Mouse (Mus musculus): Measurements from ENCODE around the gene Klhl29.

DNA sequence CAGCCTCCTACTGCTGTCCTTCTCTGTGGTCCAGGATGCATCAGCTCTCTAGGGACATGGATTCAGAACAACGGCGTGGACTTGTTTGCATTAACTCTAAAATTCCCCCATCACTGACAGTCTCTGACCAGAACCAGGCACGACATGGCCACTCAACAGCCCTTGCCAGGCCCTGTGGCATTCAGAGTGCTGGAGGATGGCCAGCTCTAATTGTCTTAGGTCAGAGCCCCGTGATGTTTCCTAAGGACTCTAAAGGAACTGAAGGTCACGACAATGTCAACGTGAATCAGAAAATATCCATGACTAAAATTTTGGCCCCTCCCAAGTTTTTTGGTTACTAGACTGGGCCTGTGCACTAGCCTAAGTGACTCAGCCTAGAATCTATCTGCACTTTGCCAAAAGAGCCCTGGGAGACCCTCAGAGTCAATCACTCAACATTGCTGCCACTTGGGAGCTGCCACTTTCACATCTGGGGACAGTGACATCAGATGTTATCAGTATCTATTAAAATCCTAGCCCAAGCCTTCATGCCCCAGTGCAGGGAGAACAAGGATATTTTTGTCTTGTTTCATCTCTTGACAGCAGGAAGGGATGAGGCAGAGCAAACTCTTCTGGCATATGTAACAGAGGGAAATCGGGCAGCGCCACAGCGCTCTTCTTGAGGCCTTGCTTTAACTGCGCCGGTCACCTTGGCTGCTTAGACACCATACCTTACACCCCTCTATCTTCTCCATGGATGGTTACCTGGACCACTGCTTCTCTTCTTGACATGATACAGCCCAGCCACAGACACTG is 24.8 kb downstream of the Klhl29 start:
- no peak for TF ChIP-seq CTCF (conservative IDR thresholded peaks at IDR 0.05; ENCODE audit: low read length)
- no peak for TF ChIP-seq POU5F1 (IDR thresholded peaks at IDR 0.05; ENCODE audit: borderline replicate concordance, low read length)
- no peak for TF ChIP-seq NANOG (IDR thresholded peaks at IDR 0.05; ENCODE audit: borderline replicate concordance, low read length)

Measured in E14TG2a.4 (cell line).